Mouse (Mus musculus) olfactory bulb, adult 2 months (tissue): Measurements from ENCODE around the gene Dpm3.

ENCODE experiments used
- CTCF ChIP-seq: fragments of 200-500 bp; IDR thresholded peaks from 2 replicates; pipeline ENCODE4 v1.5.1; 2012; ENCODE audit warnings: low read depth, mild to moderate bottlenecking, low read length, moderate library complexity; ENCODE audit not compliant: insufficient read depth
- POLR2A ChIP-seq: fragments of 200-500 bp; IDR thresholded peaks from 2 replicates; pipeline ENCODE4 v1.6.1; 2012; ENCODE audit warnings: mild to moderate bottlenecking, low read depth, low read length, moderate library complexity; ENCODE audit not compliant: insufficient read depth

- TF ChIP-seq CTCF: no peak
- no peak for TF ChIP-seq POLR2A
Observed at GRCm38 (mm10) chr3:89226900-89227299, 32.3 kb upstream of the Dpm3 start, which contains the start of gene Mtx1.
